Mouse (Mus musculus): ENCODE data around the gene Cnnm4. TPM values are rescaled to one million over a fixed set of nuclear protein-coding genes. Genes with fewer than 3 reads are reported as not detected.

Cnnm4 gene
- polyA plus RNA-seq, 1 experiment: 21.6 TPM

DNA sequence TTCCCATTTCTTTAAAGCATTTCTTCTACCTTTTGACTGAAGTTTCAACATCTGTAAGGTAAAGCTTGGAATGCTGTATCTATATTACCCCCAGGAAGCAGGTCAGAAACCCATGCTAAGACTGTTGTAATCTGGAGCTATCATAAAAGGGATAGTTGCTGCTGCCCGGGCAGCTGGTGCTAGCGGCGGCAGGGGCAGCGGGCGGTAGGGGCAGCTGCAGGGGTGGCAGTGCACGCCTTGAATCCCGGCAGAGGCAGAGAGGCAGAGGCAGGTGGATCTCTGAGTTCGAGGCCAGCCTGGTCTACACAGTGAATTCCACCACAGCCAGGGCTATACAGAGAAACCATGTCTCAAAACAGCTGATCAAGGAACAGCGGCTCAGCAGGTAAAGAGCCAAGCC, 71.5 kb downstream of the Cnnm4 start:
- Histone ChIP-seq H3K36me3 (ENCODE audit: control insufficient read depth, insufficient read depth) (no peaks in the 10 kb centered on the region), H3K4me2 (ENCODE audit: low read depth) (no peak overlapping the region), H3K27me3 (ENCODE audit: control insufficient read depth, insufficient read depth, insufficient read length) (no peaks in the 10 kb centered on the region), H3K4me3 (no peak overlapping the region), H3ac (ENCODE audit: control insufficient read depth, insufficient read length) (no peak overlapping the region), H3K79me2 (ENCODE audit: control insufficient read depth, insufficient read depth) (peaks cover 15% of the 10 kb centered on the region)
- peak in 2 of 3 experiments; percentile 41 to 51 for TF ChIP-seq MYOG (IDR thresholded peaks at IDR 0.05; ENCODE audit: control insufficient read depth in 1 of 3, insufficient read depth in 1 of 3, insufficient read length in 2 of 3, low read depth in 2 of 3)
- no peak for TF ChIP-seq POLR2AphosphoS2 (IDR thresholded peaks at IDR 0.05; ENCODE audit: insufficient read length, low read depth)
- TF ChIP-seq MYOD1 (IDR thresholded peaks at IDR 0.05; ENCODE audit: control insufficient read depth in 1 of 3, insufficient read length in 2 of 3, low read depth in 2 of 3): peak in 1 of 3 experiments; percentile 66

DNA sequence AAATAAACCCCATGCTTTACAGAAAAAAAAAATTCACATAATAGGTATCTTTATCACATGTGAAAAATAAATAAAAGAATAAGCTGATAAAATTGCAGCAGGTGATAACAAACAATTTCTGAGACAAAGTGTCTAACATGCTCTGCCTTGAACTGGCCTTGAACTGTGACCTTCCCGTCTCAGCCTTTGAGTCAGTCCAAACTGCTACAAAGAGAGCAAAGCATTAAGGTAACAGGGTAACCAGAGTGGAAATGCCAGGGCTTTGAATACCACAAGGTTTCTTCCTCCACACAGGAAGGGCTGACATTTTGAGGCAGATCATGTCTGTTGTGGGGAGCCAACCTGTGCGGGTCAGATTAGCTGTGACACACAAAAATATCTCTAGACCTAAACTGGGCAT, 74.0 kb downstream of the Cnnm4 start:
- TF ChIP-seq USF1 (IDR thresholded peaks at IDR 0.05; ENCODE audit: low read depth) (no peak), POLR2A (IDR thresholded peaks at IDR 0.05; ENCODE audit: insufficient read length, low read depth) (no peak), E2F4 (IDR thresholded peaks at IDR 0.05; ENCODE audit: insufficient read depth) (no peak), POLR2AphosphoS2 (IDR thresholded peaks at IDR 0.05; ENCODE audit: insufficient read length, low read depth) (no peak), TCF12 (IDR thresholded peaks at IDR 0.05; ENCODE audit: insufficient read depth, poor library complexity, severe bottlenecking) (no peak), MYOG (IDR thresholded peaks at IDR 0.05; ENCODE audit: control insufficient read depth in 1 of 3, insufficient read depth in 1 of 3, insufficient read length in 2 of 3, low read depth in 2 of 3) (no peak)
- Histone ChIP-seq H3K4me3 (peak overlapping the region; percentile 37), H3K27me3 (ENCODE audit: control insufficient read depth, insufficient read depth, insufficient read length) (no peaks in the 10 kb centered on the region), H3K36me3 (ENCODE audit: control insufficient read depth, insufficient read depth) (peaks cover 12% of the 10 kb centered on the region), H3K4me2 (ENCODE audit: low read depth) (peak overlapping the region; percentile 27), H3ac (ENCODE audit: control insufficient read depth, insufficient read length) (no peak overlapping the region), H3K79me2 (ENCODE audit: control insufficient read depth, insufficient read depth) (peaks cover 15% of the 10 kb centered on the region)

DNA sequence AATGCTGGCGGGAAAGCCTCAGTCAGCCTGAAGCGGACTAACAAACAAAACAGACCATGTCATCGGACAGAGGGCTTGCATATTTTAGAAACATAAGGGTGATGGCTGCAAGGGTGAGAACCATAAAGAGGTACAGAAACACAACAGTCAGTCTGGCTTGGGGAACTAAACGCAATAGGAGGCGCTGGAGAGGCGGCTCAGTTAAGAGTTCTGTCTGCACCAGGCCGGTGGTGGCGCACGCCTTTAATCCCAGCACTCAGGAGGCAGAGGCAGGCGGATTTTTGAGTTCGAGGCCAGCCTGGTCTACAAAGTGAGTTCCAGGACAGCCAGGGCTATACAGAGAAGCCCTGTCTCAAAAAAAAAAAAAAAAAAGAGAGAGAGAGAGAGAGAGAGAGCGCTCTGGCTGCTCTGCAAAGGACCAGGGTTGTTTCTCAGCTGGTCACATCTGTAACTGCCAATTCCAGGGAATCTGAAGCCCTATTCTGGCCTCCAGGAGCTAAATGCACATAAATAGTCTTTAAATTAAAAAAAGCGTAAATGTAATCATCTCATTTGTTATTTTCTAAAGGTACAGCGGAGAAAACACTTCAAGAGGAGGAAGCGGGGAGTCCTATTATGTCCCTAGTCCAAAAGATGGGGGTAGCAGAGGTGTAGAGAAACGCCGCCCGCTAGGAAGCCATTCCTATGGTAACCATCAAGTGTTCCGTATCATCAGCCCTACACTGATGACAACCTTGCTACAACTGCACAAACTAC, 74.6 kb downstream of the Cnnm4 start:
- Histone ChIP-seq H3K4me2 (ENCODE audit: low read depth) (peak overlapping the region; percentile 70), H3K4me3 (peak overlapping the region; percentile 37), H3K36me3 (ENCODE audit: control insufficient read depth, insufficient read depth) (peaks cover 17% of the 10 kb centered on the region), H3K79me2 (ENCODE audit: control insufficient read depth, insufficient read depth) (peaks cover 19% of the 10 kb centered on the region), H3ac (ENCODE audit: control insufficient read depth, insufficient read length) (peak overlapping the region; percentile 39), H3K27me3 (ENCODE audit: control insufficient read depth, insufficient read depth, insufficient read length) (no peaks in the 10 kb centered on the region)
- TF ChIP-seq E2F4 (IDR thresholded peaks at IDR 0.05; ENCODE audit: insufficient read depth) (no peak), TCF3 (IDR thresholded peaks at IDR 0.05; ENCODE audit: insufficient read length, low read depth) (no peak), MAX (IDR thresholded peaks at IDR 0.05; ENCODE audit: low read depth) (no peak), REST (IDR thresholded peaks at IDR 0.05; ENCODE audit: insufficient read depth, insufficient read length) (no peak), MYOG (IDR thresholded peaks at IDR 0.05; ENCODE audit: control insufficient read depth in 1 of 3, insufficient read depth in 1 of 3, insufficient read length in 2 of 3, low read depth in 2 of 3) (no peak), USF1 (IDR thresholded peaks at IDR 0.05; ENCODE audit: low read depth) (no peak), SRF (IDR thresholded peaks at IDR 0.05; ENCODE audit: control insufficient read depth, insufficient read length, low read depth) (no peak), MYOD1 (IDR thresholded peaks at IDR 0.05; ENCODE audit: control insufficient read depth in 1 of 3, insufficient read length in 2 of 3, low read depth in 2 of 3) (no peak)

DNA sequence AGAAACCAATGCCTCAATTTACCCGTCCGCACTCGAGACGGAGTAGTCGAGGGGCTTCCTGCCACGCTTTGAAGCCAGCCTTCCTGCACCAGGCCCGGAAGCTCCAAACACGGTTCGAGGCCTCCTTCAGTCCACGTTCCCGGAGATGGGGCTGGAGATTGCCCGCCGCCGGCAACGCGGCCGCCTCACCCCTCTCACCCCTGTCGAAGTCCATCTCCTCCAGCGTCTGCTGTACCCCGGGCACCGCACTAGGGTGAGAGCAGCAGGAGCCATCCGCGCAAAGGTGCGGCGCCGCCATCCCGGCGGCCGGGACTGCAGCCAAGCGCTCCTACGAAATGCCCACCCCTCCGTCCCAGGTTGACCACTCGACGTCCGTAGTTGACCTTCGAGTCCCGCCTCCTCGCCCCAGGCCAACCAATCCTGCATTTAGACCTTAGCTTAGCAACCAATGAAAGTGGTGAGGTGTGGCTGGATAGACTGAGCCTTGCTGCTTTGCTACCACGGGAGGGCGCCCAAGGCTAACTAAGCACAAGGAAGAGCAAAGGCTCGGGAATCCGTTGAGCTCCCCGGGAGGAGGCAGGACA, 75.6 kb downstream of the Cnnm4 start, which contains the start of gene Ankrd39:
Gene Ankrd39, minus strand, starts transcription at position 558 of the 584 bp plus-strand sequence.
- no peaks in the 10 kb centered on the region for H3K27me3 ChIP-seq (ENCODE audit: control insufficient read depth, insufficient read depth, insufficient read length)
- peak within 1 kb of the TSS; percentile 70 for H3K4me2 ChIP-seq (ENCODE audit: low read depth)
- TF ChIP-seq POLR2A (IDR thresholded peaks at IDR 0.05; ENCODE audit: insufficient read length, low read depth) (peak; percentile 76), TCF3 (IDR thresholded peaks at IDR 0.05; ENCODE audit: insufficient read length, low read depth) (no peak), USF1 (IDR thresholded peaks at IDR 0.05; ENCODE audit: low read depth) (no peak), POLR2AphosphoS2 (IDR thresholded peaks at IDR 0.05; ENCODE audit: insufficient read length, low read depth) (peak; percentile 53), SRF (IDR thresholded peaks at IDR 0.05; ENCODE audit: control insufficient read depth, insufficient read length, low read depth) (peak; percentile 71), MYOD1 (IDR thresholded peaks at IDR 0.05; ENCODE audit: control insufficient read depth in 1 of 3, insufficient read length in 2 of 3, low read depth in 2 of 3) (no peak), MYOG (IDR thresholded peaks at IDR 0.05; ENCODE audit: control insufficient read depth in 1 of 3, insufficient read depth in 1 of 3, insufficient read length in 2 of 3, low read depth in 2 of 3) (no peak)
- H3ac ChIP-seq (ENCODE audit: control insufficient read depth, insufficient read length): peak within 1 kb of the TSS; percentile 39
- H3K79me2 ChIP-seq (ENCODE audit: control insufficient read depth, insufficient read depth): peaks cover 20% of the 10 kb centered on the region
- peak within 1 kb of the TSS; percentile 37 for H3K4me3 ChIP-seq
- peaks cover 27% of the 10 kb centered on the region for H3K36me3 ChIP-seq (ENCODE audit: control insufficient read depth, insufficient read depth)

DNA sequence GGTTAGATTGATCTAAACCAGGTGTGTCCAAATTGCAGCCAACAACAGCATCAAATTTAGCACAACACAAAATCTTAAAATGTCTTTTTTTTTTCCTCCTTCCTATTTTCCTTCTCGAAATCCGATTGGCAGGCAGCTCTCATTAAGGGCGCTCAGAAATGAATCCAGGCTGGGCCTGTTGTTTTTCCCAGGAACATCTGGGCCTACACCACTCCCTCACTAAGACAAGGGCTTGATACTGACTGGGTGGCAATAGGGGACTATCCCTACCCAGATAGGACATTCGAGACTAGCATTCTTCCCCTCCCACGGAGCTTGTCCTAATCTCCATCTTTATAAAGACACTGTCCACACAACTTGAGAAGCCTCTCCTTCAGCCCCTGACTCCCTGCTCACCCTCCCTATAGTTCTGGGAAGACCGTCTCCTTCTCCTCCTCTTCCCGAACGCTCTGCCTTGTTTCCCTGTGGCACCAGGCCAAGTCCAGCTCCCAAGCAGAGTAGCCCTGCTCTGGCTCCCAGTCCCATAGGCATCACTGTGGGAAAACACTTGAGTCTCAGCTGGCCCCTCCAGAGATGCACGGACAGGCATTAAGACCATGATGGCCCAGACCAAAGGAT, 76.7 kb downstream of the Cnnm4 start:
- H3ac ChIP-seq (ENCODE audit: control insufficient read depth, insufficient read length): no peak overlapping the region
- no peak overlapping the region for H3K4me3 ChIP-seq
- H3K36me3 ChIP-seq (ENCODE audit: control insufficient read depth, insufficient read depth): peaks cover 38% of the 10 kb centered on the region
- no peak for TF ChIP-seq CEBPB (IDR thresholded peaks at IDR 0.05; ENCODE audit: insufficient read depth, poor library complexity, severe bottlenecking)
- peak; percentile 46 for TF ChIP-seq POLR2AphosphoS2 (IDR thresholded peaks at IDR 0.05; ENCODE audit: insufficient read length, low read depth)
- H3K27me3 ChIP-seq (ENCODE audit: control insufficient read depth, insufficient read depth, insufficient read length): no peaks in the 10 kb centered on the region
- no peak overlapping the region for H3K4me2 ChIP-seq (ENCODE audit: low read depth)
- peaks cover 20% of the 10 kb centered on the region for H3K79me2 ChIP-seq (ENCODE audit: control insufficient read depth, insufficient read depth)

Data from myocyte (in vitro differentiated cells).